Mouse (Mus musculus): ENCODE data around the gene Zfp664. TPM values are rescaled to one million over a fixed set of nuclear protein-coding genes. Genes with fewer than 3 reads are reported as not detected.

Gene Zfp664
- 68.4 and 75.6 TPM in 2 replicates for polyA plus RNA-seq (2015; fragmentation: Nextera tagmentation; extraction: Ambion mirVana)

DNA sequence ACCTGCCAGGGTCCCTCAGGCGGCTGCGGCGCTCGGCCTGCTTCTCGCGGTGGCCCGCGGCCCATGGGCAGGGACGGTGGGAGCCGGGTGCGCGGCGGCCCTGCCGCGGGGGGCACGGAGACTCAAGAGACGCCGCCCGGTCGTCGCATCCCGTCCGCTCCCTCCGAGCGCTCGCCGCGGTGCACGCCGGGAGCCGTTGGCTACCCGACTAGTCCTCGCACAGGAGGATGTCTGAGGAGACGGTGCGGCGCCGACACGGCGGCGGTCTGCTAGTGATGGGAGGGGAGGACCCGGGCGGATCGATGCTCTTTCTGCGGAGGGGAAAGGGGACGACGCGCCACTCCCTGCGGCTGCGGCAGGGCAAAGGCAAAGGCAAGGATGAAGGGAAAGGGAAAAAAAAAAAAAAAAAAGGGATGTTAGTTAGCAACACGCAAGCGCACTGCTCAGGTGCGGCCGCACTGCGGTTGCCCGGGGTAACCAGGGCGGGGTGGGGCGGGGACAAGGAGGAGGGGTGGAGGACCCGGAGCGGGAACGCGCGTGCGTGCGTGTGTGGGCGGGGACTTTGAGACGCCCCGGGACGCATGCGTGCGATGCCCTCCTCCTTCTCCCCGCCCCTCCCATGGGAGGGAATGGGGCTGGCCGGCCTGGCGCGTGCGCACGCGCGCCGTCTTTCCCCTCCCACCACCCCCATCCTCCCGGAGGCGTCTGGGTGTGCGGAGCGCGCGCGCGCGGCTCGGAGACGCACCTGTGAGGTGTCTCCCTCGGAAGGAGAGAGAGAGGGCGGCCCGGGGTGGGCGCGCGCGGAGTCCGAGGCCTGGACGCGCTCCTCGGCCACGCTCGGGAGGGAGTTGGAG, at the start of gene Zfp664, which contains the start of gene Ccdc92:
Gene Zfp664, plus strand, starts transcription at position 679 of the 854 bp plus-strand sequence.
Gene Ccdc92, minus strand, starts transcription at position 412 of the 854 bp plus-strand sequence.
- peaks cover 26% of the 10 kb centered on the region; the same call in 1 of the 2 replicates for H3K27me3 ChIP-seq
- peak; percentile 95 for ATAC-seq (ENCODE audit: insufficient number of reproducible peaks, low FRiP score, low TSS enrichment, low read depth)
- peaks cover 4% of the 10 kb centered on the region; the same call in 1 of the 2 replicates for H3K36me3 ChIP-seq
- H3K4me3 ChIP-seq, result peak within 1 kb of the TSS; percentile 99
- peak within 1 kb of the TSS; percentile 92 for H3K4me2 ChIP-seq
- H3K9ac ChIP-seq, result peak within 1 kb of the TSS; percentile 89
- WGBS, result under 1% methylated on average over 75 of the region's 103 CpGs
- peaks cover 20% of the 10 kb centered on the region for H3K4me1 ChIP-seq
- H3K27ac ChIP-seq, result peak within 1 kb of the TSS; percentile 88
- no peaks in the 10 kb centered on the region for H3K9me3 ChIP-seq

DNA sequence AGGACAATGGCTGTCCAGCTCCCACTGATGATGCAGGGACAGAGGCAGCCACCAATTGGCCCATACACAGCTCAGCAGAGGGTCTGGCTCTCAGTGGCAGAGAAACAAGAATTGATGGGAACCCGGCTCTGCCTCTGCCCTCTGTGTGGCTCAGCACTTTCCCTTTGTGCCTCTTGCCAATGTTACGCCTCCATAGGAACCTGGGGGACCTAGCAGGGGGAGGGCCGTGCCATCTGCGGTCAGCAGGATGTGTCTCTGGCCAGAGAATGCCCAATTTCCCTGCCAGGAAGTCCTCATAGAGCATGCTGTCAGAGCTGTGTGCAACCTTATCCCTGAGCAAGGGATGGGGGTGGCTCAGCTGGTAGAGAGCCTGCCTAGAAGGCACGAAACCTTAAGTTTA, 47.7 kb upstream of the Zfp664 start:
- 58% methylated on average over 5 of the region's 5 CpGs for WGBS
- Histone ChIP-seq H3K27me3 (no peaks in the 10 kb centered on the region), H3K36me3 (no peaks in the 10 kb centered on the region), H3K4me3 (no peak overlapping the region), H3K9me3 (no peaks in the 10 kb centered on the region), H3K4me2 (no peak overlapping the region), H3K27ac (no peak overlapping the region), H3K9ac (no peak overlapping the region), H3K4me1 (no peaks in the 10 kb centered on the region)
- ATAC-seq (ENCODE audit: insufficient number of reproducible peaks, low FRiP score, low TSS enrichment, low read depth), result no peak

DNA sequence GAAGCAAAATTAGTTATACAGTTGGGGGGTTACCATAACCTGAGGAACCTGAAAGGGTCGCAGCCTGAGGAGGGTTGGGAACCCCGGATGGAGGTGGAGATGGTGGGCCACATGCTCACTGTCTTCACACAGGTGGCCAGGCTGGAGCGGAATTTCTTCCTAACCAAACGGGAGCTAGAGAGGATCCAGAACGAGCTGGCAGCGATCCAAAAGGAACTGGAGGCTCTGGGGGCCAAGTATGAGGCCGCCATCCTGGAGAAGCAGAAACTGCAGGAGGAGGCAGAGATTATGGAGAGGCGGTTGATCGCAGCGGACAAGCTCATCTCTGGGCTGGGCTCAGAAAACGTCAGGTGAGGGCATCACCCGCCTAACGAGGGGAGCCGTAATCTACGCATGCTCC, 45.4 kb upstream of the Zfp664 start:
- H3K4me1 ChIP-seq, result peaks cover 7% of the 10 kb centered on the region; the same call in 1 of the 2 replicates
- 80% methylated on average over 15 of the region's 15 CpGs for WGBS
- no peaks in the 10 kb centered on the region for H3K36me3 ChIP-seq
- no peak overlapping the region for H3K4me3 ChIP-seq
- no peak overlapping the region for H3K9ac ChIP-seq
- H3K27me3 ChIP-seq, result no peaks in the 10 kb centered on the region
- no peaks in the 10 kb centered on the region for H3K9me3 ChIP-seq
- H3K4me2 ChIP-seq, result no peak overlapping the region
- ATAC-seq (ENCODE audit: insufficient number of reproducible peaks, low FRiP score, low TSS enrichment, low read depth), result no peak
- no peak overlapping the region for H3K27ac ChIP-seq

DNA sequence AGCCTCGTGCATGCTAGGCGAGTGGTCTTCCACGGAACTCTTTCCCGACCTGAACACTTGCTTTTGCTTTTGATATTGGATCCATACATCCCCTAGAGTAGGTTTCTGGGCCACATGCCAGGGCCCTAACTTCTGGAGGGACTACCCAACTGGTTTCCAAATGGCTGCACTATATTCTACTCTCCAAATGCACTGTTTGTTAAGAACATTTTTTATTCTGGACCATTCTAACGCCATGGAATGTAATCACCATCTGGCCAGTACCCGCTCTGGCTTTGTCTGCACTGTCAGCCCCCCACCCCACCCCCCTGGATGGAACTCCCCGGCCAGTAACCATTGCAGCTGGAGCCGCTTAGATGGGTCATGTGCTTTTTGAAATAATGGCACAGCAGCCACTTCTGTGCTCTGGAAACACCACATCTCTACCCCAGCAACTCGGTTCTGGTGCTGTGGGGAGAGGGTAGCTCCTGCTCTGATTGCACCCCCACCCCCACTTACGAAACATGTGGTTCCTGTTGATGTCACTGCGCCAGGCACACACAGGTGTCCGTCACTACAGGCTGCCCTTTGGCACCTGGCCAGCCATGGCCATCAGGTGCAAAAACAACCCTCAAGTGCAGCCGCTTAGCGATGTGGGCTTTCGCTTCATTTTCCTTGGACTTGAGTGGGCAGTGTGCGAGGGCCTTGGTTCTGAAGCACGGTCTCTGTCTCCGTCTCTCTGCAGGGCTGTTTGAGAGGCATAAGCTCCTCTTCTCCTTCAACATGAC, 40.2 kb upstream of the Zfp664 start:
- H3K9ac ChIP-seq, result no peak overlapping the region
- peak overlapping the region; percentile 17; the same call in 1 of the 2 replicates for H3K4me2 ChIP-seq
- no peaks in the 10 kb centered on the region for H3K36me3 ChIP-seq
- no peak overlapping the region for H3K4me3 ChIP-seq
- H3K27ac ChIP-seq, result 0 out of 2 replicates have a peak overlapping the region, but pooled peaks have one; percentile 43
- 46% methylated on average over 18 of the region's 18 CpGs for WGBS
- H3K27me3 ChIP-seq, result no peaks in the 10 kb centered on the region
- no peaks in the 10 kb centered on the region for H3K9me3 ChIP-seq
- H3K4me1 ChIP-seq, result peaks cover 18% of the 10 kb centered on the region
- ATAC-seq (ENCODE audit: insufficient number of reproducible peaks, low FRiP score, low TSS enrichment, low read depth), result peak; percentile 43; the same call in 1 of the 2 replicates

GRCm38 (mm10) chr5:124830331-124830730, 32.2 kb upstream of the Zfp664 start:
- H3K27ac ChIP-seq, result no peak overlapping the region
- 90% methylated on average over 12 of the region's 12 CpGs for WGBS

DNA sequence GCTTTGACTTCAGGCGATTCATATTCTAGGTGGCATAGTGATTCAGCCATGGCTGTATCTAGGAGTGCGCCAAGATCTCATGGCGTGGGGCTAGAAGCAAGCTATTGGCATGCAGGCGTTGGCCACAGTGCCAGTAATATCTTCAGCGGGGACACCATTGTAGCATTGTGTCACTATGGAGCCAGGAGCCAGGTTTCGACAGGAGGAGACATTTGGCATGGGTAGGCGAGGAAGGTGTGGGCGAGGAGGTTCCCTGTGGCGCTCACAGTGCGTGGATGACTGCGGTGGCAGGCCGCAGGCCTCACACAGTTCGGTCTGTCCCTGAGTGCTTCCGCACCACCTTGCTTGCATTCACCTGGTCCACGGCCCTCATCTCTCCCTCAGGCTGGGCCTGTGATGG, 27.3 kb upstream of the Zfp664 start:
- 94% methylated on average over 15 of the region's 15 CpGs for WGBS
- Histone ChIP-seq H3K9me3 (no peaks in the 10 kb centered on the region), H3K4me3 (no peak overlapping the region), H3K27me3 (no peaks in the 10 kb centered on the region), H3K36me3 (peaks cover 10% of the 10 kb centered on the region; the same call in 1 of the 2 replicates), H3K4me2 (no peak overlapping the region), H3K27ac (no peak overlapping the region), H3K4me1 (no peaks in the 10 kb centered on the region), H3K9ac (no peak overlapping the region)
- no peak for ATAC-seq (ENCODE audit: insufficient number of reproducible peaks, low FRiP score, low TSS enrichment, low read depth)

More at GRCm38 (mm10) chr5:124830331-124830730, 32.2 kb upstream of the Zfp664 start:
- Histone ChIP-seq H3K9me3 (no peaks in the 10 kb centered on the region), H3K36me3 (peaks cover under 1% of the 10 kb centered on the region; the same call in 1 of the 2 replicates), H3K4me3 (no peak overlapping the region), H3K9ac (no peak overlapping the region), H3K4me1 (no peaks in the 10 kb centered on the region), H3K4me2 (no peak overlapping the region), H3K27me3 (no peaks in the 10 kb centered on the region)
- ATAC-seq (ENCODE audit: insufficient number of reproducible peaks, low FRiP score, low TSS enrichment, low read depth), result no peak

- no peaks in the 10 kb centered on the region for H3K27me3 ChIP-seq
Measured at GRCm38 (mm10) chr5:124836075-124836474, 26.4 kb upstream of the Zfp664 start.

GRCm38 (mm10) chr5:124836621-124837020, 25.9 kb upstream of the Zfp664 start:
- Histone ChIP-seq H3K9ac (no peak overlapping the region), H3K4me3 (no peak overlapping the region), H3K36me3 (peaks cover 10% of the 10 kb centered on the region; the same call in 1 of the 2 replicates), H3K4me1 (no peaks in the 10 kb centered on the region), H3K27ac (no peak overlapping the region), H3K9me3 (no peaks in the 10 kb centered on the region), H3K27me3 (no peaks in the 10 kb centered on the region), H3K4me2 (no peak overlapping the region)
- WGBS, result 60% methylated on average over 4 of the region's 4 CpGs
- no peak for ATAC-seq (ENCODE audit: insufficient number of reproducible peaks, low FRiP score, low TSS enrichment, low read depth)

More at GRCm38 (mm10) chr5:124836075-124836474, 26.4 kb upstream of the Zfp664 start:
- 88% methylated on average over 10 of the region's 10 CpGs for WGBS
- no peaks in the 10 kb centered on the region for H3K9me3 ChIP-seq
- H3K4me2 ChIP-seq, result no peak overlapping the region
- H3K4me3 ChIP-seq, result no peak overlapping the region
- no peak for ATAC-seq (ENCODE audit: insufficient number of reproducible peaks, low FRiP score, low TSS enrichment, low read depth)
- no peak overlapping the region for H3K9ac ChIP-seq
- H3K4me1 ChIP-seq, result no peaks in the 10 kb centered on the region
- peaks cover 10% of the 10 kb centered on the region; the same call in 1 of the 2 replicates for H3K36me3 ChIP-seq
- H3K27ac ChIP-seq, result no peak overlapping the region

DNA sequence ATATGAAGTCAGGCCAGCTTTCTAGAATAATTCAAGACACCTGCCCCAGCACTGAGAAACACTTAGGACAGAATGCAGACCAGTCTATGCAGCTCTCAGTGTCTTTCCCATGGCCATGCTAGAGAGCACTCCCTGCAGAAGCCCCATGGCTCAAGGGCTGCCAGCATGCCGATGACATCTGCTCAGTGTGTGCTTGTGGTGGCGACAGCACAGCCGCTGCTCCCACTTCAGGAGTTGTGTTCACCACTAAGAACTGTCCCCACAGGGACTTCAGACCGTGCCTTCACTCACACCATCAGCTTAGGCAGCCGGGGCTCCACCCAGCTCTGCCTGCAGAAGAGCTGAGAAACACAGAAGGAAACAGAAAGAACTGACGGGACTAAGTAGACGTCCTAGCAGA, 22.3 kb upstream of the Zfp664 start:
- no peak overlapping the region for H3K4me2 ChIP-seq
- no peaks in the 10 kb centered on the region for H3K27me3 ChIP-seq
- H3K4me1 ChIP-seq, result no peaks in the 10 kb centered on the region
- no peak overlapping the region for H3K4me3 ChIP-seq
- no peaks in the 10 kb centered on the region for H3K9me3 ChIP-seq
- no peak for ATAC-seq (ENCODE audit: insufficient number of reproducible peaks, low FRiP score, low TSS enrichment, low read depth)
- WGBS, result 68% methylated on average over 7 of the region's 7 CpGs
- no peak overlapping the region for H3K9ac ChIP-seq
- H3K36me3 ChIP-seq, result peaks cover 10% of the 10 kb centered on the region; the same call in 1 of the 2 replicates
- no peak overlapping the region for H3K27ac ChIP-seq

DNA sequence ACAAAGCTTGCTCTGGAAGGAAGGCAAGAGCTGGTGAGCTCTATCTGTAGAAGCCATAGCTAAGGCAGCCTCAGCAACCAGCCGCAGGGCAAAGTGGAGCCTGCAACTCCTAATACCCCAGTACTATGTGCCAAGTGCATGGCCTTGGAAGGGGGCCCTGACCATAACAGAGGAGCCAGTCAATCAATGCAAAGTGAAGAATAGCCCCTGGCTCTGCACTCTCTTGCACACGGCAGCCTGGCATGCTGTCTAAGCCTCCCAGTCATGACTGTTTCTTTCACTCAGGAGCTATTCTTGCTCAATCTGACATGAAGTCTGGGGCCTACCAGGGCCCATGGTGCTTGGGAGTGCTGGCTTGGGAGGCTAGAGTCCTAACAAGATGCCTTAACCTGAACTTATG, 21.8 kb upstream of the Zfp664 start:
- Histone ChIP-seq H3K9me3 (no peaks in the 10 kb centered on the region), H3K4me2 (no peak overlapping the region), H3K36me3 (peaks cover 6% of the 10 kb centered on the region; the same call in 1 of the 2 replicates), H3K4me1 (no peaks in the 10 kb centered on the region), H3K4me3 (no peak overlapping the region), H3K27ac (no peak overlapping the region), H3K9ac (no peak overlapping the region), H3K27me3 (no peaks in the 10 kb centered on the region)
- 86% methylated on average over 2 of the region's 2 CpGs for WGBS
- no peak for ATAC-seq (ENCODE audit: insufficient number of reproducible peaks, low FRiP score, low TSS enrichment, low read depth)

- no peak overlapping the region for H3K4me3 ChIP-seq
- no peak overlapping the region for H3K27ac ChIP-seq
- no peaks in the 10 kb centered on the region for H3K9me3 ChIP-seq
- no peaks in the 10 kb centered on the region for H3K36me3 ChIP-seq
- H3K4me1 ChIP-seq, result 0 out of 2 replicates have a peak, but pooled peaks cover 6% of the 10 kb centered on the region
- ATAC-seq (ENCODE audit: insufficient number of reproducible peaks, low FRiP score, low TSS enrichment, low read depth), result no peak
- no peak overlapping the region for H3K9ac ChIP-seq
- no peak overlapping the region for H3K4me2 ChIP-seq
- 81% methylated on average over 8 of the region's 8 CpGs for WGBS
- H3K27me3 ChIP-seq, result no peaks in the 10 kb centered on the region
Measured at GRCm38 (mm10) chr5:124843386-124843785, 19.1 kb upstream of the Zfp664 start.

Measured in limb, embryonic 15.5 days (tissue).